Mouse (Mus musculus): ENCODE results near the gene Snx32. TPM values are rescaled to one million over a fixed set of nuclear protein-coding genes. Genes with fewer than 3 reads are reported as not detected.

Snx32 gene
- polyA plus RNA-seq (2014; fragmentation: Illumina TruSeq; extraction: RNeasy Lipid Tissue Mini Kit (QIAGEN cat#74804); ENCODE audit: low replicate concordance), result not detected

DNA sequence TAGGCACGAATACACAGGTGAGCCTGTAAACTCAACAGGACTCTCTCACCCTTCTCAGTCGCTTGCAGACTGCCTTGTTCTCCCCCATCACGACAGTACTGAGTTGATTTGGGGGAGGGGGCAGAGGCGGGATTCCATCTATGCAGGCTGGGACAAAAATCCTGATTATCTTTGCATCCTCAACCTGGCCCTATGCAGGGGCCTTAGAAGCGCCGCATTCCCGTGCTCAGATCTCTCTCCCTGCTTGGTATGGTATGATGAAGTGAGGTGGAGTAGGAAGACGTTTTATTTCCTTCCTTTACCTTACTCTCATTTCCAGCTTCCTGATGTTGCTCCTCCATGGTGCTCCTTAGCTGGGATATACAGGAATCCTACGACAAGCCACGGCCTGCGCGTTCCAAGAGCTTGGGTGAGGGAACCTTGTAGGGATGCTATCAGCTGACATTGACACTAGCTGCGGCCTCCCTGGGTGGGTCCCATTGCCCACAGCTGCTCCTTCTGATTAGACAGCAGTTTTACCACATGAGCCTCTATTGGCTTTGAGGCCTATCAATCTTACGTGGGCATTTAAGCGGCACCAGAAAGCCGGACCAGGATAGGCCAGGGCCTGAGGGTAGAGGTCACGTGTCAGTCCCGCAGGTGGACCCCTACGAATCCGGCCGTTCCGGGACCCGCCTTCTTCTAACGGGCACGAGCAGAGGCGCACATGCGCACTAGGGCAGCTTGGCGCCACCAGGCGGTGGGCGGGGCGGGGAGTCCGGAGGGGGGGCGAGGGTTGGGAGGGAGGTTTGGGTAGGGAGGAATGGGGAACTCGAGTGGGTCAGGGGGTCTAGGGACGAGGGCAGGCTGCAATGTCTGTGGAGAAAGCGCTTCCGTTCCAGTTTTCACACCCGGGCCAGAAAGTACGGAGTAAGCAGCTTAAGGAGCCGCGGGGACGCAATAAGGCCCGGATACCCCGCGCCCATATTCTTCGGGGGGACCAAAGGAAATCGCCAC is at the start of gene Snx32:
TSS of gene Snx32 (minus strand) at position 508 of the 996 bp plus-strand sequence.

DNA sequence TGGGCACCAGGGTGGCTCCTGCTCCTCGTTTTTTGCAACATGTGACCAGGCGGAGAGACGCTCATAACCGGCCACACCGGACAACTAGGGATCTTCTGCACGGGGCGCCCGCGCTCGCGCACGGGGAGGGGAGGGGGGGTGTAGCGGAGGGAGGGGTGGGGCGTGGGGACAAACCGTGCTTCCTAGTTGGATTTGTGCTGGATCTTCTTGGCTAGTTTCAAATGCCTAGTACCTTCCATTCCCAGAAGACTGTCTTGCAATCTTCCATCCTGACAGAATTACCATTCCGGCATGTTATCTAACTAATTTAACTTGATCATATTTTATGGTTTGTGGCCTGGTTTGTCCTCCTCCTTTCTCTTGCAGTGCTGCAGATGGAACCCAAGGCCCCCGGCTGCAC is 6.7 kb downstream of the Snx32 start, which contains the start of gene 1700020D05Rik:
TSS of gene 1700020D05Rik (minus strand) at position 101 of the 400 bp plus-strand sequence.

DNA sequence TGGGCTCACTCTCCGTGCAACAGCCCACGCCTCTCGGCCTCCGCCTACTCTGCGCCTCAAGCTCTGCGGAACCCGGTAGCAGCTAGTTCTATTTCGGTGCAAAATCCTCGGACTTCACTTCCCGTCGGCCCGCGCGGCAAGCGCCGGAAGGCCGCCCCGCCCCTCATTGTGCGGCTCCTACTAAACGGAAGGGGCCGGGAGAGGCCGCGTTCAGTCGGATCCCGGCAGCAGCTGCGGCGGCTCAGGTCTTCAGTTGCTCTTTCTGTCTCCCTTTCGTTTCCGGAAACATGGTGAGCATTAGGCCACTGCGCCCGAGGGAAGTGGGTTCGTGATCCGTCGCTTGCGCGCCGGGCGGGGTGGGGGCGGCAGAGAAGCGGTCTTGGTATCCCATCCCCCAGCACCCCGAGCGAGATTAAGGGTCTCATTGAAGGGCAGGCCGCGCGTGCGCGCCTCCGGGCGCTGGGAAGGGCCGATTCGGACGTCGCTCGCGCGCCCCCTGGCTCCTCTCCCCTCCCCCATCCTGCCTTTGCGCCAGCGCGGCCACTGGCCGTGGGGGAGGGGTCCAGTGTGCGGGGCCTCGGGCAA is 19.9 kb downstream of the Snx32 start, which contains the start of gene Cfl1:
TSS of gene Cfl1 (plus strand) at position 143 of the 585 bp plus-strand sequence.

DNA sequence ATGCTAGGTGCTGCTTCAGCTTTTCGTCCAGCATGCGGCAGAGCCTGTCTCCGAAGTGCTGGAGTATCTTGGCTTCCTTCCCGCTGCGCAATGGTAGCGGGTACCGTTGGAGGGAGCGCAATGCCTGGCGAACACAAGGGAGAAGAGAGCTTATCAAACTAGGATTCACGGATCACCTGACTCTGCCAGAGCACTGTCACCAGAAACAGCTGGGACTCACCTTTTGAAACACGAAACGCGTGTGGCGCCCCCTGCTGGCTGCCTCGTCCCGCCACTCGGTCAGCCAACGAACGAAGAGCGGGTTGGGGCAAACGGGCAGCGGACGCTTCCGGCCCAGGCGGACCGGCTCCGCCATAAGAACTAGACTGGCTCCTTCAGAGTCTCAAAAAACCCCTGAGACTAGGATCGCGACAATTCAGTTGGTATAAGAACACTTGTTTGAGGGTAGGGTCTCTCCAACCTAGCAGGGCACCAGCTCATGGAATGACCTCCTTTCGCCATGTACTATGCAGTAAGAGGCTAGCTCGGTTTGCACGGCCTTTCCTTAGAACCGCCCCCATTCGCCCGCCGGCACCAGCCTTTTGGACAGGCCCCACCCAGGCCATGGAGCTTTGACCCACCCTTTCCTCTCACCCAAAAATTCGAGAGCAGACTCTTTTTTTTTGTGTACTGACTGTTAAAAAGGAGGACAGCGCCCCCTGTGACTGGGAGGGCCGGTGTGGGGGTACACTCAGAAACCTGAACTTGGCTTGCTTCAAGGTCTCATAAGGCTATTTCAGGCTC is 22.4 kb downstream of the Snx32 start, which contains the start of gene Mus81:
TSS of gene Mus81 (minus strand) at position 635 of the 783 bp plus-strand sequence.

GRCm38 (mm10) chr19:5473720-5474119 is 36.6 kb downstream of the Snx32 start, which contains the start of gene Efemp2:
Gene Efemp2, plus strand, starts transcription at chr19:5473954.

DNA sequence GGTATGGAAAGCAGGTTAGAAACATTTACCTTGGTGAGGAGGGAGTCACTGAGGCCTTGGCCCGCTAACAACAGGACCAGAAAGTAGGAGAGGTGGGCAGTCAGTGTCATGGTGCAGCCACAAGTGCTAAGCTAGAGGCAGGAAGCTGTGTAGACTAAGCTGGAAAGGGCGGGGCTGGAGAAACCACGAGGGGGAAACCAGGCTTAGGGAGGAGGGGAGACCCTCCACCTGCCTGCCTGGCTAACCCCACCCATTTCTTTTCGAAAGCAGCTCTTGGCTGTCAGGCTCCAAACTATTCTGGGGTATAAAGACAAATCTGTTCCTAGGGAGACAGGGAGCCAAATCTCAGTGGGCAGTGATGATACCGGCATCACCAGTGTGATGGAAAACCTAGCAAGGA is 42.0 kb downstream of the Snx32 start, which contains the start of gene Ctsw:
TSS of gene Ctsw (minus strand) at position 134 of the 400 bp plus-strand sequence.

GRCm38 (mm10) chr19:5460465-5460911 is 49.9 kb downstream of the Snx32 start, which contains the start of gene Fibp:
Gene Fibp, plus strand, starts transcription at chr19:5460615.

GRCm38 (mm10) chr19:5457746-5458442 is 52.4 kb downstream of the Snx32 start, which contains the start of gene Ccdc85b:
Gene Ccdc85b, minus strand, starts transcription at chr19:5457894.

DNA sequence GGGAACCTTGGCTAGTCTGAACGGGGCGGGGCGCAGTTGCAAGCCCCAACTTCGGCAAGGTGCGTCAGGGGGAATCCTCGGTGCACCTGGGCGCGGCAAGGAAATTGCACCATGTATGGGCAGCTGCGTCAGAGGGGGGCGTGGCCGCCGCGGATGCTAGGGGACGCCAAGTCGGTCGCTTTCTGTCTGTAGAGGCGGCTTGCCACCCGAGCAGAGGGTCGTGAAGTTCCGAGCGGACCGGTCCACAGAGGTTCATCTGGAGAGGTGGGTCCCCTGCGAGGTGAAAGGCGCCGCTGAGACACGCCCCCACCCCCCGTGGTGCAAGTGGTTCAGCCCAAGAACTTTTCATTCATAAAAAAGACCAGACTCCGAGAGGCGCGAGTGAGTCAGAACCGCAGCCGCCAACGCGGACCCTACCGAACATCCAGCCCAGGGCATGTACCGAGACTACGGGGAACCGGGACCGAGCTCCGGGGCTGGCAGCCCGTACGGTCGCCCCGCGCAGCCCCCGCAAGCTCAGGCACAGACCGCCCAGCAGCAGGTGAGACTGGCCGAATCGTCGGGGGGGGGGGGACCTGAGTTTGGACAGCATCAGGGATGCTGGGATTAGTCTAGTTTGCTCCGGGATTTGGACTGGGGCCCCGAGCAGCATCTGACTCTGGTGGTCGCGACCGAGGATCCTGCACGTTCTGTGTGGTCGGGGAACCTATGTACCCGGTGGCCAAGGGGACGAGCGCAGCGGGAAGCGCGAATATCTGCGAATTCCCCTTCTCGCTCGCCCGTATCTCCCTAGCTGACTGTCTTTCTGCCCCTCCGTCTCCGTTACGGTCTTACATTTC is 62.6 kb downstream of the Snx32 start, which contains the start of gene Fosl1:
TSS of gene Fosl1 (plus strand) at position 33 of the 839 bp plus-strand sequence.

Other genes starting within 250 kb of the Snx32 start
- gene Pacs1, start 237.4 kb downstream of the Snx32 start, polyA plus RNA-seq (2014; fragmentation: Illumina TruSeq; extraction: RNeasy Lipid Tissue Mini Kit (QIAGEN cat#74804); ENCODE audit: low replicate concordance), result 0.74 TPM
- gene Sf3b2, start 215.1 kb downstream of the Snx32 start, polyA plus RNA-seq (2014; fragmentation: Illumina TruSeq; extraction: RNeasy Lipid Tissue Mini Kit (QIAGEN cat#74804); ENCODE audit: low replicate concordance), result 25.7 TPM
- not detected for gene Gal3st3, start 212.2 kb downstream of the Snx32 start, polyA plus RNA-seq (2014; fragmentation: Illumina TruSeq; extraction: RNeasy Lipid Tissue Mini Kit (QIAGEN cat#74804); ENCODE audit: low replicate concordance)
- not detected for gene Catsper1, start 174.8 kb downstream of the Snx32 start, polyA plus RNA-seq (2014; fragmentation: Illumina TruSeq; extraction: RNeasy Lipid Tissue Mini Kit (QIAGEN cat#74804); ENCODE audit: low replicate concordance)
- gene Cst6, start 161.0 kb downstream of the Snx32 start, polyA plus RNA-seq (2014; fragmentation: Illumina TruSeq; extraction: RNeasy Lipid Tissue Mini Kit (QIAGEN cat#74804); ENCODE audit: low replicate concordance), result 1.3 TPM
- 18.5 TPM for gene Eif1ad, start 143.8 kb downstream of the Snx32 start, polyA plus RNA-seq (2014; fragmentation: Illumina TruSeq; extraction: RNeasy Lipid Tissue Mini Kit (QIAGEN cat#74804); ENCODE audit: low replicate concordance)
- 4.5 TPM for gene Banf1, start 143.4 kb downstream of the Snx32 start, polyA plus RNA-seq (2014; fragmentation: Illumina TruSeq; extraction: RNeasy Lipid Tissue Mini Kit (QIAGEN cat#74804); ENCODE audit: low replicate concordance)
- gene Sart1, start 121.8 kb downstream of the Snx32 start, polyA plus RNA-seq (2014; fragmentation: Illumina TruSeq; extraction: RNeasy Lipid Tissue Mini Kit (QIAGEN cat#74804); ENCODE audit: low replicate concordance), result 1.6 TPM
- gene Tsga10ip, start 108.0 kb downstream of the Snx32 start, polyA plus RNA-seq (2014; fragmentation: Illumina TruSeq; extraction: RNeasy Lipid Tissue Mini Kit (QIAGEN cat#74804); ENCODE audit: low replicate concordance), result not detected
- gene Drap1, start 85.6 kb downstream of the Snx32 start, polyA plus RNA-seq (2014; fragmentation: Illumina TruSeq; extraction: RNeasy Lipid Tissue Mini Kit (QIAGEN cat#74804); ENCODE audit: low replicate concordance), result 1.9 TPM
- not detected for gene AI837181, start 85.4 kb downstream of the Snx32 start, polyA plus RNA-seq (2014; fragmentation: Illumina TruSeq; extraction: RNeasy Lipid Tissue Mini Kit (QIAGEN cat#74804); ENCODE audit: low replicate concordance)
- not detected for gene Fosl1, start 63.0 kb downstream of the Snx32 start, polyA plus RNA-seq (2014; fragmentation: Illumina TruSeq; extraction: RNeasy Lipid Tissue Mini Kit (QIAGEN cat#74804); ENCODE audit: low replicate concordance)
- 0.15 TPM for gene Ccdc85b, start 52.6 kb downstream of the Snx32 start, polyA plus RNA-seq (2014; fragmentation: Illumina TruSeq; extraction: RNeasy Lipid Tissue Mini Kit (QIAGEN cat#74804); ENCODE audit: low replicate concordance)
- 2.7 TPM for gene Fibp, start 49.9 kb downstream of the Snx32 start, polyA plus RNA-seq (2014; fragmentation: Illumina TruSeq; extraction: RNeasy Lipid Tissue Mini Kit (QIAGEN cat#74804); ENCODE audit: low replicate concordance)
- gene Ctsw, start 42.0 kb downstream of the Snx32 start, polyA plus RNA-seq (2014; fragmentation: Illumina TruSeq; extraction: RNeasy Lipid Tissue Mini Kit (QIAGEN cat#74804); ENCODE audit: low replicate concordance), result not detected
- 0.74 TPM for gene Efemp2, start 36.6 kb downstream of the Snx32 start, polyA plus RNA-seq (2014; fragmentation: Illumina TruSeq; extraction: RNeasy Lipid Tissue Mini Kit (QIAGEN cat#74804); ENCODE audit: low replicate concordance)
- not detected for gene Mus81, start 22.1 kb downstream of the Snx32 start, polyA plus RNA-seq (2014; fragmentation: Illumina TruSeq; extraction: RNeasy Lipid Tissue Mini Kit (QIAGEN cat#74804); ENCODE audit: low replicate concordance)
- 164 TPM for gene Cfl1, start 20.1 kb downstream of the Snx32 start, polyA plus RNA-seq (2014; fragmentation: Illumina TruSeq; extraction: RNeasy Lipid Tissue Mini Kit (QIAGEN cat#74804); ENCODE audit: low replicate concordance)
- gene 1700020D05Rik, start 6.8 kb downstream of the Snx32 start, polyA plus RNA-seq (2014; fragmentation: Illumina TruSeq; extraction: RNeasy Lipid Tissue Mini Kit (QIAGEN cat#74804); ENCODE audit: low replicate concordance), result not detected
- 9.6 TPM for gene Ovol1, start 50.1 kb upstream of the Snx32 start, polyA plus RNA-seq (2014; fragmentation: Illumina TruSeq; extraction: RNeasy Lipid Tissue Mini Kit (QIAGEN cat#74804); ENCODE audit: low replicate concordance)
- gene Ap5b1, start 57.5 kb upstream of the Snx32 start, polyA plus RNA-seq (2014; fragmentation: Illumina TruSeq; extraction: RNeasy Lipid Tissue Mini Kit (QIAGEN cat#74804); ENCODE audit: low replicate concordance), result not detected
- 0.71 TPM for gene Rnaseh2c, start 91.3 kb upstream of the Snx32 start, polyA plus RNA-seq (2014; fragmentation: Illumina TruSeq; extraction: RNeasy Lipid Tissue Mini Kit (QIAGEN cat#74804); ENCODE audit: low replicate concordance)
- 19.1 TPM for gene Kat5, start 99.7 kb upstream of the Snx32 start, polyA plus RNA-seq (2014; fragmentation: Illumina TruSeq; extraction: RNeasy Lipid Tissue Mini Kit (QIAGEN cat#74804); ENCODE audit: low replicate concordance)
- 0.26 TPM for gene Rela, start 126.9 kb upstream of the Snx32 start, polyA plus RNA-seq (2014; fragmentation: Illumina TruSeq; extraction: RNeasy Lipid Tissue Mini Kit (QIAGEN cat#74804); ENCODE audit: low replicate concordance)
- gene Sipa1, start 153.2 kb upstream of the Snx32 start, polyA plus RNA-seq (2014; fragmentation: Illumina TruSeq; extraction: RNeasy Lipid Tissue Mini Kit (QIAGEN cat#74804); ENCODE audit: low replicate concordance), result 1.6 TPM
- 0.41 TPM for gene Map3k11, start 178.2 kb upstream of the Snx32 start, polyA plus RNA-seq (2014; fragmentation: Illumina TruSeq; extraction: RNeasy Lipid Tissue Mini Kit (QIAGEN cat#74804); ENCODE audit: low replicate concordance)
- gene Pcnx3, start 178.4 kb upstream of the Snx32 start, polyA plus RNA-seq (2014; fragmentation: Illumina TruSeq; extraction: RNeasy Lipid Tissue Mini Kit (QIAGEN cat#74804); ENCODE audit: low replicate concordance), result 0.22 TPM
- not detected for gene Kcnk7, start 193.8 kb upstream of the Snx32 start, polyA plus RNA-seq (2014; fragmentation: Illumina TruSeq; extraction: RNeasy Lipid Tissue Mini Kit (QIAGEN cat#74804); ENCODE audit: low replicate concordance)
- gene Ehbp1l1, start 215.8 kb upstream of the Snx32 start, polyA plus RNA-seq (2014; fragmentation: Illumina TruSeq; extraction: RNeasy Lipid Tissue Mini Kit (QIAGEN cat#74804); ENCODE audit: low replicate concordance), result 6.5 TPM
- not detected for gene Fam89b, start 219.1 kb upstream of the Snx32 start, polyA plus RNA-seq (2014; fragmentation: Illumina TruSeq; extraction: RNeasy Lipid Tissue Mini Kit (QIAGEN cat#74804); ENCODE audit: low replicate concordance)
- gene Ltbp3, start 230.4 kb upstream of the Snx32 start, polyA plus RNA-seq (2014; fragmentation: Illumina TruSeq; extraction: RNeasy Lipid Tissue Mini Kit (QIAGEN cat#74804); ENCODE audit: low replicate concordance), result 0.74 TPM

Data from small intestine, adult 10 weeks (tissue).